Mouse (Mus musculus): ENCODE measurements around the gene Krtap17-1. TPM values are rescaled to one million over a fixed set of nuclear protein-coding genes. Genes with fewer than 3 reads are reported as not detected.

Krtap17-1 gene
- not detected for polyA plus RNA-seq (2014; fragmentation: Illumina TruSeq; extraction: RNeasy Lipid Tissue Mini Kit (QIAGEN cat#74804); ENCODE audit: low read depth, low replicate concordance)

GRCm38 (mm10) chr11:99993620-99994383 is at the start of gene Krtap17-1:
Krtap17-1 (minus strand) TSS chr11:99993994.

DNA sequence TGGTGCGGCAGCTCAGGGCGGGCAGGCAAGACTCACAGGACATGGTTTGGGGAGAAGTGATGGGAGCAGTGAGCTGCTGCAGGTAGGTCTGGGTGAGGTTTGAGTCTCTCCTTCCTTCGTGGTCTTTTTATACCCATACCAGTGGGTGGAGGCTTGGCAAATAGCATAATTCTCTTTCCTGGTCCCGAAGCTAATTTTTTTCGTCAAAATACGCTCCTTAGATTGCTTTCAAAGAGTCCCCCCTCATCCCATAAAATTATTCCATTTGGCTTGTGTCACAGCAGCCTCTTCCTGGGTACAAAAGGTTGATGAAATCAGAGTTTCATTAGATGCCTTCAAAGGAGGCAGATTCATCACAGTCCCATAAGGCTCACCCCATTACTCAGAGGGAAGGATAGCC is 47.7 kb upstream of the Krtap17-1 start, which contains the start of gene Krt34:
Gene Krt34 (minus strand): TSS at position 101 of the 400 bp plus-strand sequence.

GRCm38 (mm10) chr11:100029768-100030167 is 36.0 kb upstream of the Krtap17-1 start, which contains the start of gene Krt33b:
Krt33b (minus strand) TSS chr11:100029868.

GRCm38 (mm10) chr11:100016112-100016511 is 22.3 kb upstream of the Krtap17-1 start, which contains the start of gene Krt33a:
Krt33a (minus strand) TSS chr11:100016212.

GRCm38 (mm10) chr11:99986180-99986647 is 7.6 kb downstream of the Krtap17-1 start, which contains the start of gene Krtap16-1:
Krtap16-1 (minus strand) TSS chr11:99986597.

GRCm38 (mm10) chr11:99978953-99979352 is 14.8 kb downstream of the Krtap17-1 start, which contains the start of gene Krtap29-1:
Krtap29-1 (minus strand) TSS chr11:99979053.

DNA sequence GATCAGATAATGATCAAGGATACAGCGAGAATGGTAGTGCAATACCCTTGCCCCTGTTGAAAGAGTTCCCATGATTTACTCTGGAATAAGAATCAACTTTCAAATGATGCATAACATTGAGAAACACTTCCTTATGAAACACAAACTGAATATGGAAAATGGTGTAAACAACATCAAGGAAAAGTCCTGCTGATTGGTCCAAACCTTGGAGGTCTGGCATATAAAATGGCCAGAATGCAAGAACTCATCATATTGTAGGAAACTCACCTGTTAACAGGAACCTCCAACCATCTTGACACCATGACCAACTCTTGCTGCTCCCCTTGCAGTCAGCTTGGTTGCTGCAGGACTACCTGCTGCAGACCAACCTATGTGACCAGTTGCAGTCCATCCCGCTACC is 45.6 kb downstream of the Krtap17-1 start, which contains the start of gene Krtap9-5:
Gene Krtap9-5 (plus strand): TSS at position 301 of the 400 bp plus-strand sequence.

Other genes with a start within 250 kb of the Krtap17-1 start
- gene Gm11595, start 221.1 kb downstream of the Krtap17-1 start, polyA plus RNA-seq (2014; fragmentation: Illumina TruSeq; extraction: RNeasy Lipid Tissue Mini Kit (QIAGEN cat#74804); ENCODE audit: low read depth, low replicate concordance) = not detected
- gene Krtap4-8, start 213.3 kb downstream of the Krtap17-1 start, polyA plus RNA-seq (2014; fragmentation: Illumina TruSeq; extraction: RNeasy Lipid Tissue Mini Kit (QIAGEN cat#74804); ENCODE audit: low read depth, low replicate concordance) = not detected
- not detected for gene Krtap4-9, start 208.8 kb downstream of the Krtap17-1 start, polyA plus RNA-seq (2014; fragmentation: Illumina TruSeq; extraction: RNeasy Lipid Tissue Mini Kit (QIAGEN cat#74804); ENCODE audit: low read depth, low replicate concordance)
- not detected for gene Gm11596, start 200.5 kb downstream of the Krtap17-1 start, polyA plus RNA-seq (2014; fragmentation: Illumina TruSeq; extraction: RNeasy Lipid Tissue Mini Kit (QIAGEN cat#74804); ENCODE audit: low read depth, low replicate concordance)
- gene Gm11569, start 195.1 kb downstream of the Krtap17-1 start, polyA plus RNA-seq (2014; fragmentation: Illumina TruSeq; extraction: RNeasy Lipid Tissue Mini Kit (QIAGEN cat#74804); ENCODE audit: low read depth, low replicate concordance) = not detected
- gene Gm11554, start 189.5 kb downstream of the Krtap17-1 start, polyA plus RNA-seq (2014; fragmentation: Illumina TruSeq; extraction: RNeasy Lipid Tissue Mini Kit (QIAGEN cat#74804); ENCODE audit: low read depth, low replicate concordance) = not detected
- not detected for gene Krtap4-13, start 184.1 kb downstream of the Krtap17-1 start, polyA plus RNA-seq (2014; fragmentation: Illumina TruSeq; extraction: RNeasy Lipid Tissue Mini Kit (QIAGEN cat#74804); ENCODE audit: low read depth, low replicate concordance)
- gene Gm11564, start 178.3 kb downstream of the Krtap17-1 start, polyA plus RNA-seq (2014; fragmentation: Illumina TruSeq; extraction: RNeasy Lipid Tissue Mini Kit (QIAGEN cat#74804); ENCODE audit: low read depth, low replicate concordance) = not detected
- gene 2300003K06Rik, start 155.9 kb downstream of the Krtap17-1 start, polyA plus RNA-seq (2014; fragmentation: Illumina TruSeq; extraction: RNeasy Lipid Tissue Mini Kit (QIAGEN cat#74804); ENCODE audit: low read depth, low replicate concordance) = not detected
- gene Krtap4-16, start 142.4 kb downstream of the Krtap17-1 start, polyA plus RNA-seq (2014; fragmentation: Illumina TruSeq; extraction: RNeasy Lipid Tissue Mini Kit (QIAGEN cat#74804); ENCODE audit: low read depth, low replicate concordance) = not detected
- not detected for gene Gm11568, start 136.1 kb downstream of the Krtap17-1 start, polyA plus RNA-seq (2014; fragmentation: Illumina TruSeq; extraction: RNeasy Lipid Tissue Mini Kit (QIAGEN cat#74804); ENCODE audit: low read depth, low replicate concordance)
- gene Gm11559, start 129.5 kb downstream of the Krtap17-1 start, polyA plus RNA-seq (2014; fragmentation: Illumina TruSeq; extraction: RNeasy Lipid Tissue Mini Kit (QIAGEN cat#74804); ENCODE audit: low read depth, low replicate concordance) = not detected
- gene Krtap9-1, start 120.6 kb downstream of the Krtap17-1 start, polyA plus RNA-seq (2014; fragmentation: Illumina TruSeq; extraction: RNeasy Lipid Tissue Mini Kit (QIAGEN cat#74804); ENCODE audit: low read depth, low replicate concordance) = not detected
- not detected for gene Gm11567, start 114.8 kb downstream of the Krtap17-1 start, polyA plus RNA-seq (2014; fragmentation: Illumina TruSeq; extraction: RNeasy Lipid Tissue Mini Kit (QIAGEN cat#74804); ENCODE audit: low read depth, low replicate concordance)
- not detected for gene Krtap31-1, start 86.1 kb downstream of the Krtap17-1 start, polyA plus RNA-seq (2014; fragmentation: Illumina TruSeq; extraction: RNeasy Lipid Tissue Mini Kit (QIAGEN cat#74804); ENCODE audit: low read depth, low replicate concordance)
- 0.49 TPM for gene Gm11565, start 79.2 kb downstream of the Krtap17-1 start, polyA plus RNA-seq (2014; fragmentation: Illumina TruSeq; extraction: RNeasy Lipid Tissue Mini Kit (QIAGEN cat#74804); ENCODE audit: low read depth, low replicate concordance)
- gene Krtap31-2, start 57.7 kb downstream of the Krtap17-1 start, polyA plus RNA-seq (2014; fragmentation: Illumina TruSeq; extraction: RNeasy Lipid Tissue Mini Kit (QIAGEN cat#74804); ENCODE audit: low read depth, low replicate concordance) = not detected
- not detected for gene Krtap9-5, start 45.5 kb downstream of the Krtap17-1 start, polyA plus RNA-seq (2014; fragmentation: Illumina TruSeq; extraction: RNeasy Lipid Tissue Mini Kit (QIAGEN cat#74804); ENCODE audit: low read depth, low replicate concordance)
- not detected for gene Krtap29-1, start 14.9 kb downstream of the Krtap17-1 start, polyA plus RNA-seq (2014; fragmentation: Illumina TruSeq; extraction: RNeasy Lipid Tissue Mini Kit (QIAGEN cat#74804); ENCODE audit: low read depth, low replicate concordance)
- gene Krtap16-1, start 7.4 kb downstream of the Krtap17-1 start, polyA plus RNA-seq (2014; fragmentation: Illumina TruSeq; extraction: RNeasy Lipid Tissue Mini Kit (QIAGEN cat#74804); ENCODE audit: low read depth, low replicate concordance) = not detected
- not detected for gene Krt33a, start 22.2 kb upstream of the Krtap17-1 start, polyA plus RNA-seq (2014; fragmentation: Illumina TruSeq; extraction: RNeasy Lipid Tissue Mini Kit (QIAGEN cat#74804); ENCODE audit: low read depth, low replicate concordance)
- not detected for gene Krt33b, start 35.9 kb upstream of the Krtap17-1 start, polyA plus RNA-seq (2014; fragmentation: Illumina TruSeq; extraction: RNeasy Lipid Tissue Mini Kit (QIAGEN cat#74804); ENCODE audit: low read depth, low replicate concordance)
- gene Krt34, start 47.6 kb upstream of the Krtap17-1 start, polyA plus RNA-seq (2014; fragmentation: Illumina TruSeq; extraction: RNeasy Lipid Tissue Mini Kit (QIAGEN cat#74804); ENCODE audit: low read depth, low replicate concordance) = not detected
- not detected for gene Krt31, start 56.6 kb upstream of the Krtap17-1 start, polyA plus RNA-seq (2014; fragmentation: Illumina TruSeq; extraction: RNeasy Lipid Tissue Mini Kit (QIAGEN cat#74804); ENCODE audit: low read depth, low replicate concordance)
- gene Krt32, start 94.2 kb upstream of the Krtap17-1 start, polyA plus RNA-seq (2014; fragmentation: Illumina TruSeq; extraction: RNeasy Lipid Tissue Mini Kit (QIAGEN cat#74804); ENCODE audit: low read depth, low replicate concordance) = not detected
- not detected for gene Krt35, start 102.2 kb upstream of the Krtap17-1 start, polyA plus RNA-seq (2014; fragmentation: Illumina TruSeq; extraction: RNeasy Lipid Tissue Mini Kit (QIAGEN cat#74804); ENCODE audit: low read depth, low replicate concordance)
- gene Krt36, start 111.6 kb upstream of the Krtap17-1 start, polyA plus RNA-seq (2014; fragmentation: Illumina TruSeq; extraction: RNeasy Lipid Tissue Mini Kit (QIAGEN cat#74804); ENCODE audit: low read depth, low replicate concordance) = not detected
- gene Krt13, start 127.6 kb upstream of the Krtap17-1 start, polyA plus RNA-seq (2014; fragmentation: Illumina TruSeq; extraction: RNeasy Lipid Tissue Mini Kit (QIAGEN cat#74804); ENCODE audit: low read depth, low replicate concordance) = not detected
- not detected for gene Krt15, start 141.9 kb upstream of the Krtap17-1 start, polyA plus RNA-seq (2014; fragmentation: Illumina TruSeq; extraction: RNeasy Lipid Tissue Mini Kit (QIAGEN cat#74804); ENCODE audit: low read depth, low replicate concordance)
- not detected for gene Krt19, start 154.7 kb upstream of the Krtap17-1 start, polyA plus RNA-seq (2014; fragmentation: Illumina TruSeq; extraction: RNeasy Lipid Tissue Mini Kit (QIAGEN cat#74804); ENCODE audit: low read depth, low replicate concordance)
- not detected for gene Krt9, start 199.3 kb upstream of the Krtap17-1 start, polyA plus RNA-seq (2014; fragmentation: Illumina TruSeq; extraction: RNeasy Lipid Tissue Mini Kit (QIAGEN cat#74804); ENCODE audit: low read depth, low replicate concordance)
- not detected for gene Krt14, start 213.6 kb upstream of the Krtap17-1 start, polyA plus RNA-seq (2014; fragmentation: Illumina TruSeq; extraction: RNeasy Lipid Tissue Mini Kit (QIAGEN cat#74804); ENCODE audit: low read depth, low replicate concordance)

All from testis, adult 10 weeks (tissue).